Mouse (Mus musculus) liver, adult 2 months (tissue): ENCODE data around the gene Tor1a.

Source experiments
- CTCF ChIP-seq: fragments of 200-500 bp; IDR thresholded peaks from 2 replicates; pipeline ENCODE4 v1.5.1; 2011; ENCODE audit warnings: low read depth, low read length, control low read depth
- POLR2A ChIP-seq: fragments of 200-500 bp; IDR thresholded peaks from 2 replicates; pipeline ENCODE4 v1.6.1; 2011; ENCODE audit warnings: low read length, control low read depth; ENCODE audit not compliant: insufficient read depth; ENCODE audit errors: extremely low read depth

DNA sequence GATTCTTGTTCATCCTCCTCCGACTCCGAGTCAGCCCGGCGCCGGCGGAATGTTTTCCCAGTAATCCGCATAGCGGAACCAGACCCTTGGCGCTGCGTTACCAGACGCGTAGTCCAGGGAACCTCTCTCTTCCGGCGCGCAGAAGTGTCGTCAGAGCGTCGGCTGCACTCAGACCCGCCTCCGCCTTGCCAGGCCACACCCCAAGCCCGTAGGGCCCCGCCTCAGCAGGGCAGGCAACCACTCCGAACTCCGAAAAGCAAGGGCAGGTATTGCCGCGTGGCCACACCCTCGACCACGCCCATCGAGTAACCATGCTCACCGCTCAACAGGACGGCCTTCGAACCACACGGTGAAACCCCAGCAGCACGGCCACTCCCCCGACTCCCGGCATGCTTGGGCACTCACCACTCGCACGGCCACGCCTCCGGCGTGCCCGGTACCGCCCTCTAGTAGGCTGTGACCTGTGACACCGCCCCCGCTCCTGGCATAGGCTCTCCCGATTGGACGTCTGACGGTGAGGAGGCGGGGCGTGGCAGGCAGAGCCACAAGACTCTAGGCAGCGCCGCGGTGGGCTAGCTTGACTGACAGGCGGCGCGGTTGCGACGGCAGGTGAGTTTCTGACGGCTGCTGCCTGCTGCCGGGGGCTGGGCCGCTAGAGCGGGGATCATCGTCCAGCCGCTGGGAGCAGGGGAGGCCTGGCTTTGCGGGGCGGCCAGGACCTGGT lies 14.2 kb upstream of the Tor1a start, which contains the start of the genes BC005624 and Usp20:
- no peak for TF ChIP-seq CTCF
- TF ChIP-seq POLR2A, result peak; percentile 55; the same call in 1 of the 2 replicates
